Mouse (Mus musculus) liver, adult 2 months (tissue): ENCODE measurements around the gene Smok3b. TPM values are rescaled to one million over a fixed set of nuclear protein-coding genes. Genes with fewer than 3 reads are reported as not detected.

Experiments
- DNase-seq: peaks from one replicate; pipeline ENCODE4 v3.0.0-alpha.2; 2011; ENCODE audit warnings: low read depth, low spot score; ENCODE audit errors: extremely low read depth
- H3K27ac ChIP-seq: fragments of 200-500 bp; replicated peaks from 2 replicates; pipeline ENCODE4 v1.5.1; 2012; ENCODE audit warnings: low read depth, mild to moderate bottlenecking, control low read depth, inconsistent platforms, low read length; ENCODE audit not compliant: insufficient read depth
- H3K27me3 ChIP-seq: fragments of 200-500 bp; 2 replicates; pipeline ENCODE4 v1.6.1; 2012; ENCODE audit warnings: mild to moderate bottlenecking, moderate library complexity, low read length, inconsistent platforms; ENCODE audit not compliant: control insufficient read depth, insufficient read depth
- H3K36me3 ChIP-seq: fragments of 200-500 bp; 2 replicates; pipeline ENCODE4 v1.6.1; 2012; ENCODE audit warnings: low read length, inconsistent platforms; ENCODE audit not compliant: control insufficient read depth, insufficient read depth
- H3K4me1 ChIP-seq: fragments of 200-500 bp; 2 replicates; pipeline ENCODE4 v1.6.1; 2011; ENCODE audit warnings: low read length; ENCODE audit not compliant: control insufficient read depth, insufficient read depth
- H3K4me3 ChIP-seq: fragments of 200-500 bp; 2 replicates; pipeline ENCODE4 v1.5.1; 2011; ENCODE audit warnings: low read depth, mild to moderate bottlenecking, control low read depth, low read length, moderate library complexity; ENCODE audit not compliant: insufficient read depth
- H3K79me2 ChIP-seq: fragments of 200-500 bp; 2 replicates; pipeline ENCODE4 v1.6.1; 2012; ENCODE audit warnings: inconsistent platforms, mild to moderate bottlenecking, low read length, moderate library complexity; ENCODE audit not compliant: control insufficient read depth, insufficient read depth
- H3K9ac ChIP-seq: fragments of 200-500 bp; 2 replicates; pipeline ENCODE4 v1.6.1; 2012; ENCODE audit warnings: low read depth, mild to moderate bottlenecking, control low read depth, inconsistent platforms, low read length
- CTCF ChIP-seq: fragments of 200-500 bp; IDR thresholded peaks from 2 replicates; pipeline ENCODE4 v1.5.1; 2011; ENCODE audit warnings: low read depth, low read length, control low read depth
- POLR2A ChIP-seq: fragments of 200-500 bp; IDR thresholded peaks from 2 replicates; pipeline ENCODE4 v1.6.1; 2011; ENCODE audit warnings: low read length, control low read depth; ENCODE audit not compliant: insufficient read depth; ENCODE audit errors: extremely low read depth
- WGBS: fragments of 180-500 bp; shearing (Covaris S2); methylation state at CpG from one replicate; pipeline ENCODE4 v1.1.7; 2018; 5-methylcytosine and 5-hydroxymethylcytosine counted together
- polyA plus RNA-seq: library from polyadenylated mRNA; depleted of rRNA; stranded (reverse); fragments of >200 nt; gene quantifications from 2 replicates; pipeline ENCODE4 v1.2.3, GENCODE M21; 2012; rRNA removed
- total RNA-seq: library from RNA; depleted of rRNA; stranded (reverse); fragments of >200 nt; gene quantifications from 2 replicates; pipeline ENCODE4 v1.2.3, GENCODE M21; 2014; rRNA removed

Gene Smok3b
- total and polyA plus RNA-seq, 2 experiments, result 0.37 TPM; not detected in 1

DNA sequence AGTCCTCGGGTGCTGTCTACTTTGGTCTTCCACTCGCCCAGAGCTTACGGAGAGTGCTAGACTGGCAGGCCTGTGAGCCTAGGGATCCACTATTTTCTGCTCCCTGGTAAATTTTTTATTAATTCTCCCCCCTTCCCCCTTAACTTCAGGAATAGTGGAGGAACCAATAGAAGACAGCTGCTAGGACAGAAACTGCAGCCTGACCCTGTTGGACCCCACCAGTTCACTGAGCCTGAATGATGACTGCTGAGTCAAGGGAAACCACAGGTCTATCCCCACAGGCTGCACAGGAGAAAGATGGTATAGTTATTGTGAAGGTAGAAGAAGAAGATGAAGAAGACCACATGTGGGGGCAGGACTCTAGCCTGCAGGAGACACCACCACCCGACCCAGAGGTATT, 71.5 kb downstream of the Smok3b start:
- no peak overlapping the region for H3K4me3 ChIP-seq
- H3K9ac ChIP-seq, result no peak overlapping the region
- peaks cover 47% of the 10 kb centered on the region for H3K36me3 ChIP-seq
- H3K27ac ChIP-seq, result no peak overlapping the region
- peaks cover 35% of the 10 kb centered on the region for H3K4me1 ChIP-seq
- DNase-seq, result no peak
- H3K79me2 ChIP-seq, result peaks cover 22% of the 10 kb centered on the region; the same call in 1 of the 2 replicates
- TF ChIP-seq POLR2A (no peak), CTCF (no peak)
- 87% methylated on average over 4 of the region's 4 CpGs for WGBS
- no peaks in the 10 kb centered on the region for H3K27me3 ChIP-seq

DNA sequence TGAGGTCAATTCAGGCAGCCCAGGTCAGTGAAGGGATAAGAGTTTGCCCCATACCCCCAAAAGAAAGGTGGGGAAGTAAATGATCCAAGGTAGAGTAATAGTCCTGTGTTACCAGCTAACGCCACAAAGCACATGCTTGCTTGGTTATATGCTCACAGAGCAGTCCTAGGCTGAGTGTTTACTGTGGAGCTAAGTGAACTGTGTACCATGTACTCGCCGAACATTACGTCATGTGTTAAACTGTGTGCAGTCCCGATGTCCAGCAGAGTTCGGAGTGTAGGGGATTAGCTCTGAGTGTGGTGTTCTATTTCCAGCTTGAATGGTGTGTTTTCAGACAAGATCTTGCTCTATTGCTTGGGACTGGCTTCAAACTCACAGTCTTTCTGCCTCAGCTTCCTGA, 73.2 kb downstream of the Smok3b start:
- Histone ChIP-seq H3K4me1 (peaks cover 25% of the 10 kb centered on the region), H3K27me3 (no peaks in the 10 kb centered on the region), H3K4me3 (no peak overlapping the region), H3K36me3 (peaks cover 63% of the 10 kb centered on the region), H3K79me2 (peaks cover 17% of the 10 kb centered on the region; the same call in 1 of the 2 replicates), H3K9ac (peak overlapping the region; percentile 34), H3K27ac (peak overlapping the region; percentile 45)
- no peak for TF ChIP-seq POLR2A
- no peak for TF ChIP-seq CTCF
- 22% methylated on average over 6 of the region's 6 CpGs for WGBS
- peak; percentile 84 for DNase-seq

Other genes with a start within 250 kb of the Smok3b start
- 11.5 and 16.7 TPM in 2 replicates for gene Ppp1r35, start 242.6 kb upstream of the Smok3b start, total RNA-seq
- gene Ppp1r35, start 242.6 kb upstream of the Smok3b start, polyA plus RNA-seq, result 28.9 and 34.0 TPM in 2 replicates
- 13.7 and 15.9 TPM in 2 replicates for gene Mepce, start 233.8 kb upstream of the Smok3b start, total RNA-seq
- 16.3 and 18.7 TPM in 2 replicates for gene Mepce, start 233.8 kb upstream of the Smok3b start, polyA plus RNA-seq
- 3.3 and 4.2 TPM in 2 replicates for gene Zcwpw1, start 233.6 kb upstream of the Smok3b start, total RNA-seq
- gene Zcwpw1, start 233.6 kb upstream of the Smok3b start, polyA plus RNA-seq, result 1.7 and 1.9 TPM in 2 replicates
- 3.2 TPM in 2 replicates for gene Pilra, start 185.1 kb upstream of the Smok3b start, total RNA-seq
- 2.3 and 2.4 TPM in 2 replicates for gene Pilra, start 185.1 kb upstream of the Smok3b start, polyA plus RNA-seq
- 3.2 and 6.1 TPM in 2 replicates for gene Pilrb1, start 163.3 kb upstream of the Smok3b start, total RNA-seq
- 2.7 and 5.1 TPM in 2 replicates for gene Pilrb1, start 163.3 kb upstream of the Smok3b start, polyA plus RNA-seq
- gene Pilrb2, start 149.6 kb upstream of the Smok3b start, total RNA-seq, result 2.1 and 3.7 TPM in 2 replicates
- 2.2 and 4.4 TPM in 2 replicates for gene Pilrb2, start 149.6 kb upstream of the Smok3b start, polyA plus RNA-seq
- 141 and 173 TPM in 2 replicates for gene Cyp3a13, start 99.8 kb upstream of the Smok3b start, total RNA-seq
- gene Cyp3a13, start 99.8 kb upstream of the Smok3b start, polyA plus RNA-seq, result 22.9 and 28.6 TPM in 2 replicates
- 0.47 and 0.55 TPM in 2 replicates for gene Gjc3, start 58.3 kb upstream of the Smok3b start, total RNA-seq
- 0.18 and 0.44 TPM in 2 replicates for gene Gjc3, start 58.3 kb upstream of the Smok3b start, polyA plus RNA-seq
- gene Azgp1, start 39.9 kb upstream of the Smok3b start, total RNA-seq, result 1,462 and 1,614 TPM in 2 replicates
- 1,097 and 1,209 TPM in 2 replicates for gene Azgp1, start 39.9 kb upstream of the Smok3b start, polyA plus RNA-seq
- not detected in 2 replicates for gene Smok3a, start 168 bp upstream of the Smok3b start, total RNA-seq
- not detected in 2 replicates for gene Smok3a, start 168 bp upstream of the Smok3b start, polyA plus RNA-seq
- not detected in 2 replicates for gene Smok3c, start 31.8 kb downstream of the Smok3b start, total RNA-seq
- gene Smok3c, start 31.8 kb downstream of the Smok3b start, polyA plus RNA-seq, result not detected in 2 replicates
- 22.2 and 24.3 TPM in 2 replicates for gene Zkscan1, start 63.7 kb downstream of the Smok3b start, total RNA-seq
- gene Zkscan1, start 63.7 kb downstream of the Smok3b start, polyA plus RNA-seq, result 3.1 and 3.9 TPM in 2 replicates
- gene Zscan21, start 95.5 kb downstream of the Smok3b start, total RNA-seq, result 8.9 and 10.2 TPM in 2 replicates
- 6.0 and 6.8 TPM in 2 replicates for gene Zscan21, start 95.5 kb downstream of the Smok3b start, polyA plus RNA-seq
- gene Zfp113, start 134.3 kb downstream of the Smok3b start, total RNA-seq, result 3.5 and 3.8 TPM in 2 replicates
- 3.6 and 4.2 TPM in 2 replicates for gene Zfp113, start 134.3 kb downstream of the Smok3b start, polyA plus RNA-seq
- gene Cops6, start 139.6 kb downstream of the Smok3b start, total RNA-seq, result 61.9 and 74.4 TPM in 2 replicates
- 109 and 118 TPM in 2 replicates for gene Cops6, start 139.6 kb downstream of the Smok3b start, polyA plus RNA-seq
- 9.6 and 12.3 TPM in 2 replicates for gene Ap4m1, start 150.6 kb downstream of the Smok3b start, total RNA-seq
- 9.1 and 14.8 TPM in 2 replicates for gene Ap4m1, start 150.6 kb downstream of the Smok3b start, polyA plus RNA-seq
- 11.0 and 14.8 TPM in 2 replicates for gene Mcm7, start 151.0 kb downstream of the Smok3b start, total RNA-seq
- gene Mcm7, start 151.0 kb downstream of the Smok3b start, polyA plus RNA-seq, result 9.7 and 12.4 TPM in 2 replicates
- 14.2 and 14.9 TPM in 2 replicates for gene Taf6, start 166.0 kb downstream of the Smok3b start, total RNA-seq
- gene Taf6, start 166.0 kb downstream of the Smok3b start, polyA plus RNA-seq, result 29.9 and 32.7 TPM in 2 replicates
- 4.9 and 5.0 TPM in 2 replicates for gene Cnpy4, start 166.1 kb downstream of the Smok3b start, total RNA-seq
- 1.3 and 1.7 TPM in 2 replicates for gene Cnpy4, start 166.1 kb downstream of the Smok3b start, polyA plus RNA-seq
- 1.0 and 1.1 TPM in 2 replicates for gene Mblac1, start 172.9 kb downstream of the Smok3b start, total RNA-seq
- 2.1 and 2.7 TPM in 2 replicates for gene Mblac1, start 172.9 kb downstream of the Smok3b start, polyA plus RNA-seq
- gene Nxpe5, start 204.5 kb downstream of the Smok3b start, total RNA-seq, result not detected in 2 replicates
- gene Nxpe5, start 204.5 kb downstream of the Smok3b start, polyA plus RNA-seq, result 0.04 and 0.07 TPM in 2 replicates
- gene Lamtor4, start 234.1 kb downstream of the Smok3b start, total RNA-seq, result 99.9 and 105 TPM in 2 replicates
- 177 and 206 TPM in 2 replicates for gene Lamtor4, start 234.1 kb downstream of the Smok3b start, polyA plus RNA-seq
- 3.1 and 3.2 TPM in 2 replicates for gene BC037034, start 242.6 kb downstream of the Smok3b start, total RNA-seq
- 16.8 and 24.1 TPM in 2 replicates for gene BC037034, start 242.6 kb downstream of the Smok3b start, polyA plus RNA-seq